Mouse (Mus musculus) adrenal gland, adult (tissue): ENCODE data around the gene Gm10037.
"Not testable (repeated sequence)": the region's sequence is repeated elsewhere in the genome, so short reads cannot be mapped to it uniquely, and the experiment has no call there.

ENCODE experiments used
- DNase-seq, 2 experiments: peaks; one replicate each; pipeline ENCODE4 v3.0.0; 2022 to 2023; ENCODE audit warnings: low spot score in 1 of 2; ENCODE audit not compliant: inconsistent age in 2 of 2

Gm10037 gene

GRCm38 (mm10) chr13:67876049-67876698 lies 45.3 kb downstream of the Gm10037 start:
- not testable (repeated sequence) for DNase-seq

- no peak for DNase-seq
Observed at GRCm38 (mm10) chr13:67876699-67877254, 45.9 kb downstream of the Gm10037 start.

- DNase-seq = no peak
Observed at GRCm38 (mm10) chr13:67883966-67884365, 53.1 kb downstream of the Gm10037 start.
